Mouse (Mus musculus) thymus, adult 2 months (tissue): Measurements from ENCODE around the gene Abraxas1.

ENCODE experiments used
- CTCF ChIP-seq: fragments of 200-500 bp; IDR thresholded peaks from 2 replicates; pipeline ENCODE4 v1.5.1; 2012; ENCODE audit warnings: mild to moderate bottlenecking, control low read depth, low read length, moderate library complexity, borderline replicate concordance; ENCODE audit not compliant: control insufficient read depth, poor library complexity, insufficient read depth; ENCODE audit errors: extremely low read depth
- POLR2A ChIP-seq: fragments of 200-500 bp; IDR thresholded peaks from 2 replicates; pipeline ENCODE4 v1.6.1; 2012; ENCODE audit warnings: mild to moderate bottlenecking, low read length, control low read depth, moderate library complexity; ENCODE audit not compliant: control insufficient read depth, poor library complexity, insufficient read depth; ENCODE audit errors: extremely low read depth

DNA sequence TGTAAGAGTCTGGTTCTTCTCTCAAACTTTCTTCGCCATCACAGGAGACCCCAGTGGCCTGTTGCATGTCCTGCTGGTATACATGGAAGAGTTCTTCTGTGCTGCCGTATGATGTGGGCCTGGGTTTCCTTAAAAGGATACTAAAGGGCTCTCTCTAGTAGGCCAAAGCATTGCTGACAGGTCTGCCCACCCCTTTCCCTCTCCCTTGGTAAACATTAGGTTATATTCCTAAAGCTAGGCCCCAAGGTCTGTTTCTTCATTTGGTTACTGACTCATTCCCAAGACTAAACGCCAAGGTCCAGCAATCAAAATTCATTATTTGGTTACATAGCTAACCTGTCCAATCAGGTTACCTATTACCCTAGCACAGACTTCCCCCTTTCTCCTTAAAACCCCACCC lies 11.9 kb upstream of the Abraxas1 start:
- TF ChIP-seq CTCF (no peak), POLR2A (no peak)
